Mouse (Mus musculus) embryonic facial prominence, embryonic 11.5 days (tissue): ENCODE data around the gene Spsb4. TPM values are rescaled to one million over a fixed set of nuclear protein-coding genes. Genes with fewer than 3 reads are reported as not detected.

Experiments
- ATAC-seq: fragments of 200-750 bp; cut with Nextera tagmentation; replicated peaks from 2 replicates; pipeline ENCODE4 v1.8.0; 2017; ENCODE audit warnings: low read depth; ENCODE audit not compliant: insufficient number of reproducible peaks, low FRiP score, low TSS enrichment
- DNase-seq: peaks from one replicate; pipeline ENCODE4 v3.0.0-alpha.2; 2015; ENCODE audit warnings: low spot score
- H3K27ac ChIP-seq: fragments of 300-500 bp; sonication (generic); replicated peaks from 2 replicates; pipeline ENCODE4 v1.5.1; 2014; ENCODE audit warnings: mild to moderate bottlenecking, low read depth, low read length, control low read depth
- H3K27me3 ChIP-seq: fragments of 300-500 bp; sonication (generic); 2 replicates; pipeline ENCODE4 v1.6.1; 2014; ENCODE audit warnings: mild to moderate bottlenecking, low read length, moderate library complexity, mixed read lengths; ENCODE audit not compliant: control insufficient read depth, insufficient read depth
- H3K36me3 ChIP-seq: fragments of 300-500 bp; sonication (generic); replicated peaks from 2 replicates; pipeline ENCODE4 v1.6.1; 2014; ENCODE audit warnings: low read depth, mild to moderate bottlenecking, low read length, moderate library complexity, mixed read lengths; ENCODE audit not compliant: control insufficient read depth, insufficient read depth
- H3K4me1 ChIP-seq: fragments of 300-500 bp; sonication (generic); 2 replicates; pipeline ENCODE4 v1.6.1; 2014; ENCODE audit warnings: low read length, mixed read lengths; ENCODE audit not compliant: control insufficient read depth, insufficient read depth
- H3K4me2 ChIP-seq: fragments of 300-500 bp; sonication (generic); 2 replicates; pipeline ENCODE4 v1.6.1; 2014; ENCODE audit warnings: low read depth, mild to moderate bottlenecking, control low read depth, low read length, moderate library complexity
- H3K4me3 ChIP-seq: fragments of 300-500 bp; sonication (generic); 2 replicates; pipeline ENCODE4 v1.5.1; 2014; ENCODE audit warnings: low read depth, low read length, control low read depth
- H3K9ac ChIP-seq: fragments of 300-500 bp; sonication (generic); replicated peaks from 2 replicates; pipeline ENCODE4 v1.6.1; 2014; ENCODE audit warnings: mild to moderate bottlenecking, control low read depth, low read length
- H3K9me3 ChIP-seq: fragments of 300-500 bp; sonication (generic); replicated peaks from 2 replicates; pipeline ENCODE4 v1.6.1; 2016; ENCODE audit warnings: mild to moderate bottlenecking, low read length, inconsistent platforms, mixed read lengths; ENCODE audit not compliant: control insufficient read depth
- WGBS: fragments of 180-500 bp; shearing (Covaris S2); extraction: QIAGEN DNeasy Blood & Tissue Kit; methylation state at CpG from one replicate; pipeline ENCODE4 v1.1.7; 2014; 5-methylcytosine and 5-hydroxymethylcytosine counted together
- polyA plus RNA-seq: library from polyadenylated mRNA; unstranded; fragments of >200 nt; fragmentation: Nextera tagmentation; extraction: Ambion mirVana; gene quantifications from 2 replicates; pipeline ENCODE4 v1.2.1, GENCODE M21; 2014

Gene Spsb4
- polyA plus RNA-seq, 1 experiment from 2014 or later = 39.7 TPM

- Histone ChIP-seq H3K9ac (no peak overlapping the region), H3K4me2 (no peak overlapping the region), H3K27me3 (no peaks in the 10 kb centered on the region), H3K9me3 (no peaks in the 10 kb centered on the region), H3K27ac (no peak overlapping the region), H3K4me3 (no peak overlapping the region), H3K36me3 (no peaks in the 10 kb centered on the region), H3K4me1 (peaks cover 11% of the 10 kb centered on the region)
- WGBS = 85% methylated on average over 4 of the region's 4 CpGs
- DNase-seq (no peak), ATAC-seq (no peak)
These were observed 58.4 kb downstream of the Spsb4 start for GRCm38 (mm10) chr9:96960241-96960640.

DNA sequence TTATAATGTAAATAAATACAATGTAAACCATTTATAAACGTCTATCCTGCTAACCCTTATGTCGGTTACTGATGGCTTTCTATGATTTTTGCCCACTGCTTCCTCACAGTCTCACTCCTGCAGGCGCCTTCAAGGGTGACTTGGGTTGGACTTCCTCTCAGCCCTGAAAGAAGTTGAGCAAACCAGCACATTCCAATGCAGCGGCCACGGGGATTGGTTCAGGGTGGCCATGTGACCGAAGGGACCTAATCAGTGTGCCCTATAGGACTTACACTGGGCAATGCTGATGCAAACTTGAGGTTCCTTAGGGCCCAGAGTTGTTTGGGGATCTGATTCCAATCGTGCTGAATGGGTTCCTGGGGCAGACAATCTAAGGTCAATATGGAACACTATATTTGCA lies 59.2 kb downstream of the Spsb4 start:
- no peak for DNase-seq
- ATAC-seq = no peak
- Histone ChIP-seq H3K9me3 (no peaks in the 10 kb centered on the region), H3K4me2 (no peak overlapping the region), H3K4me3 (no peak overlapping the region), H3K27me3 (no peaks in the 10 kb centered on the region), H3K36me3 (no peaks in the 10 kb centered on the region), H3K4me1 (peaks cover 11% of the 10 kb centered on the region), H3K9ac (no peak overlapping the region), H3K27ac (no peak overlapping the region)
- WGBS = 82% methylated on average over 7 of the region's 7 CpGs

GRCm38 (mm10) chr9:96958009-96958615 lies 60.5 kb downstream of the Spsb4 start:
- no peak overlapping the region; the same call in 1 of the 2 replicates for H3K27ac ChIP-seq
- ATAC-seq = no peak
- H3K4me2 ChIP-seq = no peak overlapping the region
- 14% methylated on average over 6 of the region's 6 CpGs for WGBS
- H3K4me3 ChIP-seq = no peak overlapping the region
- no peak for DNase-seq
- no peaks in the 10 kb centered on the region for H3K9me3 ChIP-seq
- peaks cover 11% of the 10 kb centered on the region for H3K4me1 ChIP-seq
- no peaks in the 10 kb centered on the region for H3K36me3 ChIP-seq
- H3K9ac ChIP-seq = no peak overlapping the region
- no peaks in the 10 kb centered on the region for H3K27me3 ChIP-seq

GRCm38 (mm10) chr9:96957298-96957865 lies 61.3 kb downstream of the Spsb4 start:
- no peaks in the 10 kb centered on the region for H3K36me3 ChIP-seq

GRCm38 (mm10) chr9:96956646-96957297 lies 61.9 kb downstream of the Spsb4 start:
- H3K27ac ChIP-seq = no peak overlapping the region

More at GRCm38 (mm10) chr9:96957298-96957865, 61.3 kb downstream of the Spsb4 start:
- H3K27me3 ChIP-seq = no peaks in the 10 kb centered on the region
- no peak overlapping the region for H3K4me3 ChIP-seq
- H3K9me3 ChIP-seq = no peaks in the 10 kb centered on the region
- no peak for ATAC-seq
- no peak for DNase-seq
- H3K27ac ChIP-seq = no peak overlapping the region
- 46% methylated on average over 6 of the region's 6 CpGs for WGBS
- no peak overlapping the region for H3K9ac ChIP-seq
- H3K4me2 ChIP-seq = no peak overlapping the region
- peaks cover 6% of the 10 kb centered on the region for H3K4me1 ChIP-seq

DNA sequence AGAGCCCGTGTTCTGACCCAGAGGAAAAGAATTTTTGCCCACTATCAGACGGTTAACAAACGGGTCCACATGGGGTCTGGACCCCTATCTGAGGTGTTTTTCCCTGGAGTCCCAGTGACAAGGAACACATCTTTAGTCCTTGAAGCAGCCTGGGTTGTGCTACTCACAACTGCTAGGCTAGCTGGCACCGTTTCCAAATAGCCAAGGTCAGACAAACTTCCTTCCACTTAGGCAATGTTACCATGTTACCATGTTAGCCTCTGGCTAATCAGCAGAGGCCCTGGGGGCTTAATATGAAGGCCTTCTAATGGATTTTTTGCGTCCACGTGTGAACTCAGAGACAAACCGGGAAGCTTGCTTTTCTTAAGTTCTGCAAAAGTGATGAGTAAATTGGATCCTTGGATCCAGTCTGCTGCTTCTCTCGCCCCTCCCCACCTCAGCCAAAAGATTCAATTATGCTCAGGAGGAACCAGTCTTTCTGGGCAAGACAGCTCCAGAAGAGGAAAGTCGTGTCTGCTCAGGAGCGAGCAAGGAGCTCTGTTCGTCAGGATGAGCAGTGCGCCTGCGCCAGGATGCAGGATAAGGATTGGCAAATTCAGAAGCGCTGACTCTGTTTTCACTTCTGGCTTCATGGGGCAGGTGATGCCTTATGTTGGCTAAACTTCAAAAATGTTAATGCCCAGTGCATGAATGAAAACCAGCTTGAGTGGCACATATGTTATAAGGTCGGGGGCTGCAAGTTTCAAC lies 64.4 kb downstream of the Spsb4 start:
- H3K36me3 ChIP-seq = no peaks in the 10 kb centered on the region
- no peak overlapping the region for H3K9ac ChIP-seq
- WGBS = 80% methylated on average over 15 of the region's 15 CpGs
- DNase-seq = no peak
- no peaks in the 10 kb centered on the region for H3K27me3 ChIP-seq
- no peak overlapping the region for H3K4me2 ChIP-seq
- no peaks in the 10 kb centered on the region for H3K9me3 ChIP-seq
- peaks cover 4% of the 10 kb centered on the region for H3K4me1 ChIP-seq
- H3K4me3 ChIP-seq = no peak overlapping the region
- H3K27ac ChIP-seq = no peak overlapping the region
- ATAC-seq = no peak

More at GRCm38 (mm10) chr9:96956646-96957297, 61.9 kb downstream of the Spsb4 start:
- WGBS = 36% methylated on average over 6 of the region's 6 CpGs
- Histone ChIP-seq H3K4me3 (no peak overlapping the region), H3K36me3 (no peaks in the 10 kb centered on the region), H3K9me3 (no peaks in the 10 kb centered on the region), H3K4me2 (no peak overlapping the region), H3K9ac (no peak overlapping the region), H3K27me3 (no peaks in the 10 kb centered on the region), H3K4me1 (peaks cover 4% of the 10 kb centered on the region)
- DNase-seq (no peak), ATAC-seq (no peak)

GRCm38 (mm10) chr9:96953443-96953842 lies 65.2 kb downstream of the Spsb4 start:
- Histone ChIP-seq H3K4me1 (peaks cover 4% of the 10 kb centered on the region), H3K27ac (no peak overlapping the region), H3K9me3 (no peaks in the 10 kb centered on the region), H3K4me3 (no peak overlapping the region), H3K9ac (no peak overlapping the region), H3K36me3 (no peaks in the 10 kb centered on the region), H3K27me3 (no peaks in the 10 kb centered on the region), H3K4me2 (no peak overlapping the region)
- no peak for DNase-seq
- no peak for ATAC-seq
- 88% methylated on average over 8 of the region's 8 CpGs for WGBS
